Mouse (Mus musculus) R1 (cell line): ENCODE results near the gene Gm49354.
"Not testable (repeated sequence)": the region's sequence is repeated elsewhere in the genome, so short reads cannot be mapped to it uniquely, and the experiment has no call there.

Experiments used
- DNase-seq: peaks from one replicate; pipeline ENCODE4 v3.0.0-alpha.2; 2018; ENCODE audit warnings: low read depth, low spot score

Gene Gm49354

GRCm38 (mm10) chr13:59768531-59768930 is 13.5 kb downstream of the Gm49354 start:
- DNase-seq, result no peak

GRCm38 (mm10) chr13:59766786-59767515 is 15.1 kb downstream of the Gm49354 start:
- no peak for DNase-seq

- DNase-seq, result no peak
Observed at GRCm38 (mm10) chr13:59762791-59763190, 19.3 kb downstream of the Gm49354 start.

- DNase-seq, result no peak
Observed at GRCm38 (mm10) chr13:59756906-59757305, 25.1 kb downstream of the Gm49354 start.

- DNase-seq, result no peak
Observed at GRCm38 (mm10) chr13:59750310-59750709, 31.7 kb downstream of the Gm49354 start.

- no peak for DNase-seq
Observed at GRCm38 (mm10) chr13:59746711-59747110, 35.3 kb downstream of the Gm49354 start, which contains the start of gene 1700014D04Rik. Gene 1700014D04Rik, minus strand, starts transcription at chr13:59746752.

DNA sequence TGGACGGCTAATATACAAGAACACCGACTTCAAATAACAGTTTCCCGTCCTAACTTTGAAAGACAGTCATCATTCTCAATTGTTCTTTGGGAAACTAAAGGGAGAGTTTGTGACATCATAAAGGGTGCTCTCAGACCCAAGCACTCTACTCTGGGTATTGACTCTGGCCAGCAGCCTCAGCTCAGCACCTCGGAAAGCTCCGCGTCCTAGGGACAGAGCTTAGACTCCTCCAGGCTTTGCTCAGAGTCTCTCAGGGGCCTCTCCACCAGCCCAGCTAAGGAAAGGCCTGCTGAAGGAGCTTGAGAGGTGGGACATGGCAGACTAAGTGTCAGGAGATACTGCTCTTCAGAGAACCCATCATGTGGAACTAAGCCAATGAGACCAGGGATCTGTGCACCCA is 35.9 kb downstream of the Gm49354 start:
- DNase-seq, result peak; percentile 61

DNA sequence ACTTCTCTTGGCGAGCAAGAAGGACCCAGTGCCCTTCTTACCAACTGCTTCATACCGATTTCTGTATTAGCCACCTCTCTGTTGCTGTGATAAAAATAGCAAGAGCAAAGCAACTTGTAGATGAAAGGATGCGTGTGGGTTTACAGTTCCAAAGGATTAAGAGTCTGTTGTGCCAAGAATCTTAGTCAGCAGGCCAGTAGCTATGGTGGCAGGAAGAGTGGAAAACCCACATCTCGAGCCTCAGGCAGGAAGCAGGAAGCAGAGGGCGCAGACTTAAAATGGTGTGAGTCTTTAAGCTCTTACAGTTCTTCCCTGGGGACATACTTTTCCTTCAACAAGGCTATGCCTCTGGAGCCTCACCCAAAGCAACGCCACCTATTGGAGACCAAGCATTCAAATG is 36.6 kb downstream of the Gm49354 start:
- DNase-seq, result no peak

- peak; percentile 59 for DNase-seq
Observed at GRCm38 (mm10) chr13:59741697-59742096, 40.3 kb downstream of the Gm49354 start.

- no peak for DNase-seq
Observed at GRCm38 (mm10) chr13:59741096-59741495, 40.9 kb downstream of the Gm49354 start.

GRCm38 (mm10) chr13:59739397-59739796 is 42.6 kb downstream of the Gm49354 start:
- no peak for DNase-seq

DNA sequence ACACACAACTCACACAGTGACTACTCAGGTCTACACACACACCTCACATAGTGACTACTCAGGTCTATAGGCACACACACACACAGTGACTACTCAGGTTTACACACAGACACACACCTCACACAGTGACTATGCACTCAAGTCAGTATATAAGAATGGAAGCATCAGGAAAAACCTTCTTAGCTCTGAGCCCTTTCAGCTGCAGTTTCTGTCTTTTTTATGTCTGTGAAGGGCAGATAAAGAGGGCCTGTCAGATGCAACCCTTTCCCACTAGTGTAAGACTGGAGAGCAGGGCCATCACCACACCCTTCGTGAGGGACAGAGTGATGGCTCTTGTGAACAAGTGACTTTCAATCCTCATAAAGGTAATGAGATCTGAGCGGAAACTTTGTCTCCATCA is 43.6 kb downstream of the Gm49354 start:
- DNase-seq, result no peak

DNA sequence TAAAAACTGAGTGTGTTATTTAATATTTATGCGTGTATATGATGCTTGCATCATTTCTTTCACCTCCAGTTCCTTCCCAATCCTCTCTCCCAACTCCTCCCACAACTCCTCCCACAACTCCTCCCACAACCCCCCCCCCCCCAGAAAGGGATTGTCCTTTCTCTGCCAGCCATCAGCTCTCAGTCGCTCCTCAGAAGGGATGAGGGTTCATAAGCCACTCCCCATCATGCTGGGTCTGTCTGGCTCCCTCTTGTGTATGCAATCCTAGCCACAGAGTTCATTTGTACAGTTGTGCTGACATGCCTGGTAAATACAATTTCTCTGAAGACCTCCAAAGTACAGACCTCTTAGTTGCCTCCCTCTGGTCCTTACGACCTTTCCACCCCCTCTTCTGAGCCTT is 46.9 kb downstream of the Gm49354 start:
- peak; percentile 90 for DNase-seq

DNA sequence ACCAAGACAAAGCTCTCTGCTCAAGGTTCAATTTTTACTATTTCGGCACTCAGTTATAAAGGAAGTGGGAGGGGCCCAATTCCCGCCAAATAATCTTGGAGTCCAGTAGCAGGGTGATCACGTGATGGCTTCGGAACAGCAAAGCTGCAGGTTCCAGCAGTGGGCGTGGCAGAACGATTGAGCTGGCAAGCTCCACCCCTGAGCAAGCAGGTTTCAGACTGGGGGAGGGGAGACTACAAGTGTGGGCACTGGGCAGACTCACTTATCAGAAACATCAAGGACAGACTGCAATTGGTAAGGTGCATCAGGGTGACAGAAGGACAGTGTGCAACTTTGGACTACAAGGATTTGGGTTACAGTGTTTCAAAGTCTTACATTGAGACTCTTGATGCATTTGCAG is 47.7 kb downstream of the Gm49354 start:
- DNase-seq, result peak; percentile 58

GRCm38 (mm10) chr13:59733936-59734335 is 48.1 kb downstream of the Gm49354 start:
- peak; percentile 31 for DNase-seq

DNA sequence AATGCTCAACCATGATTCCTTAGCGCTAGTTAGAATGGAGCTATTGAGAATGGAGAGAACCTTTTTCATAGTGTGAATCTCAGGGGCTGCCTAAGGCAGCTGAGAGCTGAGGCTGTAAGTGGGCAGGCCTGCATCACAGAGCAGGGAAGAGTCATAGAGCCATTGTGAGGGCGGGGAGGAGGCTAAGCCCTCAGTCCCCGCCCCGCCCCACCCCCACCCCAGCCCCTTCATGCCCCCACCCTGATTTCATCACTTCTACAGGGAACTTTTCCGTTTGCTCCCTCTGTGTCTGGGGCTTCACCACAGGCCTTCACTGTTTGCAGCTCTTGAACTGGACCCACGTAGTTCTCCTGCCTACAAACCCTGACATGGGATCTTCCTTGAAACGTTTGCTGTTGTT is 50.4 kb downstream of the Gm49354 start, which contains the start of gene Spata31d1d:
Gene Spata31d1d (minus strand): TSS at position 101 of the 400 bp plus-strand sequence.
- DNase-seq, result no peak

GRCm38 (mm10) chr13:59728378-59729093 is 53.5 kb downstream of the Gm49354 start:
- DNase-seq, result peak; percentile 87

DNA sequence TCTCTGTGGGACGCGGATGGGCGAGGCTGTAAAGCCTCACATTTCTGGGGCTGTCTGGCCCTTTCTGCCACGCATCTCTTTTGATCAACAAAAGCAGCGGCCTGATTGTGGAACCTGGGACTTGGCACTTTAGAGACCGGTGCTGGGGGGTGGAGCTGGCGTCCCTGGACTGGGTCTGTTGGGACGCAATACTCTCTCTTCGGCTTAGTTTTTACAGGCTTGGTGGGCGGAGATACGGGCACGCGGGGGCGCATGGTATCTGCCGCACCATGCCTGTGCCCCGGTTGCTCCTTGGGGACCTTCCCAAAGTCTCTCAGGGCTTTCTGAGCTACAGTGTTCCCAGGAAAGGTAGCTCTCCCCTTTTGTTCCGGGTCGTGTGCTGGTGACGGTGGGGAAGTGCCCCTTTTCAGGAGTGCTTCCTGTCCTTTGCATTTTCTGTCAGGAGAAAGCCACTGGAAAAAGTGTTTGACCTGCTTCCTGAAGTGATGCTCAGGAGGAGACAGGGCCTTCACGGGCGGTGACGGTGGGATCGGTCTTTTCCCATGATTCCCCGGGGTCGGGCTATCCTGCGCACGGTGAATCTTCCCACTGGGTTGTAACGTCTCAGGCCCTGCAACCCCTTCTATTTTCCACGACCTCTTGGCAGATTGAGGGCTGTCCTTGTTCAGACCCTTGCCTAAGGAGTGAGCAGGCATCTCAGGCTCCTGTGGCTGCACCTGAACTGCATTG is 55.7 kb downstream of the Gm49354 start:
- DNase-seq, result peak; percentile 69

DNA sequence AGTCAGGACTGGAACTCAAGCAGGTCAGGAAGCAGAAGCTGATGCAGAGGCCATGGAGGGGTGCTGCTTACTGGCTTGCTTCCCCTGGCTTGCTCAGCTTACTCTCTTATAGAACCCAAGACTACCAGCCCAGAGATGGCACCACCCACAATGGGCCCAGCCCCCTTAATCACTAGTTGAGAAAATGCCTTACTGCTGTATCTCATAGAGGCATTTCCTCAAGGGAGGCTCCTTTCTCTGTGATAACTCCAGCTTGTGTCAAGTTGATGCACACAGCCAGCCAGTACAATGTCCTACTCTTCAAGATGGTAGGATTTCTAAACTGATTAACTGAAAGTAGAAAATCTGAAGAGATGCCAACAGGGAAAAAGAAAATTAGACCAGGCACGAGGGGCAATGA is 60.0 kb downstream of the Gm49354 start:
- not testable (repeated sequence) for DNase-seq

DNA sequence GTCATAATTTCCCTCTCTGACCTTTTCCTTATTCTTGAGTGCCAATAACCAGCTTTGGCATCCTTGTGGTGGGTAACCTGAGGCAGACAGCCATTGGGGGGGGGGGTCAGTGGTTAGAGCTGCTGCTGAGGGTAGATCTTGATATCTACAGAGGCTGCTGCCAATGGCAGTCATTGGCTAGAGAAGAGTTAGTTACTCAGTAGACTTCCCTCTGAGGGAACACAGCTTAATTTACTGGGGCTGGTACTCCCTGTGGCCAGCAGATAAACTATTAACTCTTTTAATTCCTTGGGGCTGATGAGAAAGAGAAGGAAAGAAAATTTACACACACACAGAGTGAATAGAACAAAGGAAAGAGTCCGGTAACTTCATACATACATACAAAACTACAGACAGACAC is 62.6 kb downstream of the Gm49354 start:
- no peak for DNase-seq

DNA sequence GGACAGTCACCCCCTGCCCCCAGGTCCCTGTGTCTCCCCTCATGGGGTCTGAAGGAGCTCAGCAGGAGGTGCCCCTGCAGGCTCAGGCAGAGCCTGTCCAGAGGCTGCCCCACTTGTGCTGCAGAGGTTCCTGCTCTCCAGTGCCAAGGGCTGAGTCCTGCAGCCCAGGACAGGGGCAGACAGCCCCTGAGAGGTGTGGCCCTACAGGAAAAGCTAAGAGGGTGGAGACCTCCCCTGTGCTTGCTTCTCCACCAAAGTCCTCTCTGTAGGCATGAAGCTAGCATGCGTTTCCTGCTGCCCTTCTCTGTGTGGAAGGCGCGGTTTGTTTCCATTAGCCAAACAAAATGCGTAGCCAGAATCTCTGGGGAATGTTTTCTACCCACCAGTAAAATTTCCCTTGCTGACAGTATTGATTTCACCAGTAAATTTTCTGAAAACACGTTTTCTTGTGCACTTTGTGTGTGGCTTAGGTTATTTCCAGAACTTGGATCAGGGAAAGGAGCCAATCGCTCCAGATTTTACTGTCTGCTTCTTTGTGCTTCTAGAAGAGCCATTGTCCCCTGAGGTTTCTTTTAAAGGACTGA is 63.1 kb downstream of the Gm49354 start:
- DNase-seq, result not testable (repeated sequence)

DNA sequence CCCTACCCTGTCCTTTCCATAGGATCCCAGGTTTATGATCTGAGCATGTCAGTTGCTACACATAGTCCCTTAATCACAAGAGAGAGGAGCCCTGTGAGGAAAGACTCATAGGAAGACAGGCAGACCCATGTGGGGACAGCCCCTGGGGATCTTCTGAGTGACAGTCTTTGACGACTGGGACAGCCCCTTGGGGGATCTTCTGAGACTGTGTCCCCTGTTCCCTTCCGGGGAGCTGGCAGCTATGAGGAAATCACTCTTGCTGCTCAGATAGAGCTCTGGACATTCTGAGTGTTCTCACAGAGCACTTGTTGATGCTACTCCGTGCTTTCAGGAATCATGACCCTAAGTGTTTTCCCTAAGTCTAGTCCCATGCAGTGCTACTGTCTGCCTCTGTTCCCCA is 68.3 kb downstream of the Gm49354 start:
- DNase-seq, result no peak
